Mouse (Mus musculus): ENCODE measurements at regions not wholly inside any gene's neighbourhood (a gene's known extent, or its start where the extent isn't known, plus 50 kb on each side); places are given as distances from the start of the nearest gene placed in this dataset.
A peak's percentile ranks its signal among the peaks of the same experiment; 100 is the strongest.
"Not testable (repeated sequence)": the region's sequence is repeated elsewhere in the genome, so short reads cannot be mapped to it uniquely, and the experiment has no call there.

- DNase-seq: no peak
Measured at GRCm38 (mm10) chr10:120726369-120726768, 172.5 kb downstream of the Msrb3 start.

GRCm38 (mm10) chr10:120721956-120722532, 176.9 kb downstream of the Msrb3 start:
- DNase-seq: no peak

- no peak for DNase-seq
Measured at GRCm38 (mm10) chr10:120720981-120721380, 177.9 kb downstream of the Msrb3 start.

GRCm38 (mm10) chr10:120720061-120720460, 178.8 kb downstream of the Msrb3 start:
- no peak for DNase-seq

GRCm38 (mm10) chr10:120717159-120717567, 181.7 kb downstream of the Msrb3 start:
- DNase-seq: no peak

GRCm38 (mm10) chr10:120716391-120716790, 182.5 kb downstream of the Msrb3 start:
- no peak for DNase-seq

GRCm38 (mm10) chr10:120707771-120708750, 190.8 kb downstream of the Msrb3 start:
- no peak for DNase-seq

GRCm38 (mm10) chr10:120706684-120707290, 192.1 kb downstream of the Msrb3 start:
- DNase-seq: no peak

- peak; percentile 57 for DNase-seq
Measured at GRCm38 (mm10) chr10:120701833-120702232, 197.1 kb downstream of the Msrb3 start.

GRCm38 (mm10) chr10:120697275-120697856, 201.5 kb downstream of the Msrb3 start:
- DNase-seq: no peak

- no peak for DNase-seq
Measured at GRCm38 (mm10) chr10:120696481-120696880, 202.4 kb downstream of the Msrb3 start.

- no peak for DNase-seq
Measured at GRCm38 (mm10) chr10:120694472-120694871, 204.4 kb downstream of the Msrb3 start.

- peak; percentile 56 for DNase-seq
Measured at GRCm38 (mm10) chr10:120691451-120691850, 207.4 kb downstream of the Msrb3 start.

- no peak for DNase-seq
Measured at GRCm38 (mm10) chr10:120686123-120686522, 209.9 kb upstream of the Hmga2 start.

- no peak for DNase-seq
Measured at GRCm38 (mm10) chr10:120682021-120682420, 205.8 kb upstream of the Hmga2 start.

- DNase-seq: no peak
Measured at GRCm38 (mm10) chr10:120679982-120680381, 203.7 kb upstream of the Hmga2 start.

- no peak for DNase-seq
Measured at GRCm38 (mm10) chr10:120678277-120678676, 202.0 kb upstream of the Hmga2 start.

- DNase-seq: no peak
Measured at GRCm38 (mm10) chr10:120675369-120675768, 199.1 kb upstream of the Hmga2 start.

- no peak for DNase-seq
Measured at GRCm38 (mm10) chr10:120674321-120675045, 198.2 kb upstream of the Hmga2 start.

- DNase-seq: not testable (repeated sequence)
Measured at GRCm38 (mm10) chr10:120667678-120668031, 191.4 kb upstream of the Hmga2 start.

- DNase-seq: peak; percentile 53
Measured at GRCm38 (mm10) chr10:120666985-120667677, 190.9 kb upstream of the Hmga2 start.
